Mouse (Mus musculus) heart, adult 2 months (tissue): ENCODE data around the gene Spa17.

ENCODE experiments used
- CTCF ChIP-seq: fragments of 200-600 bp; IDR thresholded peaks from 2 replicates; pipeline ENCODE4 v1.8.1; 2022; ENCODE audit warnings: antibody characterized with exemption, mild to moderate bottlenecking, moderate library complexity
- POLR2A ChIP-seq: fragments of 200-500 bp; IDR thresholded peaks from 2 replicates; pipeline ENCODE4 v1.6.1; 2011; ENCODE audit warnings: mild to moderate bottlenecking, low read depth, low read length, control low read depth; ENCODE audit not compliant: insufficient read depth

DNA sequence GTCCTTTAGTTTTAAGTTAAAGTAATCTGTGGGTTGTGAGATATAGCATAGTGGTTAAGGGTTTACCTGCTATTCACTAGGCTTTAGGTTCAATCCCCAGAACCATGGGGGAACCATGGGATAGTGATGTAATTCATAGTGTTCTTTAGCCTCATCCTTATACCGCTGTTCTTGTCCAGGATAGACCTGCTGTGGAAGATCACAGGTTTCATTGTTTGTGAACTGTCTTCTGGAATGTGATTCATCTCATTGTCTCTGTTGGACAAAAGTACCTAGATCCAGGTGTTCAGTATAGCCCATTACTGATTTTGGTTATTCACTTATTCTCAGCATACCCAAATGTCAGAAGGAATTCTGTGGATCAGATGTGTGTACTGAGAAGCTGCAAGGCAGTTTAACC is 13.7 kb upstream of the Spa17 start:
- TF ChIP-seq POLR2A (no peak), CTCF (no peak)
